Mouse (Mus musculus) embryo, embryonic 10 days (tissue): ENCODE measurements around the gene Cactin.

Experiments used
- DNase-seq: peaks from one replicate; pipeline ENCODE4 v3.0.0-alpha.2; 2015; ENCODE audit warnings: low spot score

The Cactin gene

GRCm38 (mm10) chr10:81319741-81320549, 958 bp upstream of the Cactin start:
- DNase-seq, result peak; percentile 99

GRCm38 (mm10) chr10:81321436-81321835, 533 bp downstream of the Cactin start:
- no peak for DNase-seq

GRCm38 (mm10) chr10:81322444-81322843, 1.5 kb downstream of the Cactin start:
- no peak for DNase-seq

- DNase-seq, result no peak
Measured at GRCm38 (mm10) chr10:81323141-81323775, 2.4 kb downstream of the Cactin start.

GRCm38 (mm10) chr10:81323791-81324530, 3.1 kb downstream of the Cactin start:
- no peak for DNase-seq

GRCm38 (mm10) chr10:81325176-81325575, 4.3 kb downstream of the Cactin start:
- DNase-seq, result no peak

- no peak for DNase-seq
Measured at GRCm38 (mm10) chr10:81325781-81326180, 4.9 kb downstream of the Cactin start.

- no peak for DNase-seq
Measured at GRCm38 (mm10) chr10:81326858-81327257, 6.0 kb downstream of the Cactin start.

GRCm38 (mm10) chr10:81327959-81328358, 7.1 kb downstream of the Cactin start:
- peak; percentile 35 for DNase-seq

- DNase-seq, result peak; percentile 64
Measured at GRCm38 (mm10) chr10:81328386-81328785, 7.5 kb downstream of the Cactin start, which contains the start of gene Tbxa2r. Tbxa2r (plus strand) TSS chr10:81328731.

- peak; percentile 43 for DNase-seq
Measured at GRCm38 (mm10) chr10:81329194-81329975, 8.5 kb downstream of the Cactin start.

GRCm38 (mm10) chr10:81330007-81330406, 9.1 kb downstream of the Cactin start:
- no peak for DNase-seq

- DNase-seq, result no peak
Measured at GRCm38 (mm10) chr10:81332277-81332676, 11.4 kb downstream of the Cactin start.

- no peak for DNase-seq
Measured at GRCm38 (mm10) chr10:81334324-81334723, 13.4 kb downstream of the Cactin start.

- DNase-seq, result peak; percentile 63
Measured at GRCm38 (mm10) chr10:81335393-81336340, 14.8 kb downstream of the Cactin start.

GRCm38 (mm10) chr10:81336558-81336957, 15.7 kb downstream of the Cactin start:
- no peak for DNase-seq

- DNase-seq, result no peak
Measured at GRCm38 (mm10) chr10:81340551-81341332, 19.8 kb downstream of the Cactin start.

GRCm38 (mm10) chr10:81341333-81341949, 20.5 kb downstream of the Cactin start:
- peak; percentile 70 for DNase-seq
